ENCODE assay signal across 8 mouse cellular contexts in genomic region chr19:42744162-42744586, GRCm38 (mm10). TPM values are rescaled to one million over a fixed set of nuclear protein-coding genes. Genes with fewer than 3 reads are reported as not detected.
DNase-seq lines count a peak whose midpoint lies in the region; ATAC-seq lines count a peak whose summit lies in the region.

No protein-coding gene starts in this region.

- no peak overlapping the region for H3K4me3 ChIP-seq in intestine, embryonic 16.5 days (ENCODE audit: low read length)

- no peaks in the 10 kb centered on the region for H3K36me3 ChIP-seq in intestine, embryonic 16.5 days (ENCODE audit: control insufficient read depth, insufficient read depth, low read length)

- H3K27ac ChIP-seq in intestine, embryonic 16.5 days (ENCODE audit: low read length) = peak overlapping the region; percentile 16; the same call in 1 of the 2 replicates

- intact Hi-C loops in gastrocnemius, postnatal 14 days (cut with DNase I; ENCODE audit: low total_unique reads) = no loop called here
- intact Hi-C loops in left cerebral cortex, postnatal 4 days (cut with DNase I) = loop anchor here (5.0 kb wide), 1 partner anchor 152 kb away; no protein-coding TSS in a partner anchor

- no peak overlapping the region for H3K9ac ChIP-seq in intestine, embryonic 16.5 days (ENCODE audit: low read depth, low read length)

- H3K4me1 ChIP-seq in intestine, embryonic 16.5 days (ENCODE audit: control insufficient read depth, insufficient read depth, low read length) = peaks cover 28% of the 10 kb centered on the region

- H3K9me3 ChIP-seq in intestine, embryonic 16.5 days (ENCODE audit: control insufficient read depth, low read length) = no peaks in the 10 kb centered on the region

- H3K27me3 ChIP-seq in intestine, embryonic 16.5 days (replicated peaks; ENCODE audit: control insufficient read depth, insufficient read depth, low read length) = no peaks in the 10 kb centered on the region

- WGBS in intestine, embryonic 16.5 days = 15% methylated on average over 4 of the region's 4 CpGs

- H3K4me2 ChIP-seq in intestine, embryonic 16.5 days (ENCODE audit: low read depth, low read length) = no peak overlapping the region

- ATAC-seq in intestine, embryonic 16.5 days = peak; percentile 57
- ATAC-seq in megakaryocyte-erythroid progenitor cell, adult 5-6 weeks (replicated peaks; ENCODE audit: low FRiP score, low TSS enrichment, poor library complexity, severe bottlenecking) = peak; percentile 85

- peak; percentile 36 for DNase-seq in thymus, postnatal 0 days (ENCODE audit: low spot score)
- DNase-seq in thymus, adult 18-20 months = no peak
- peak; percentile 75 for DNase-seq in embryo, embryonic 10.5 days (ENCODE audit: low spot score)
- peak; percentile 65 for DNase-seq in gastrocnemius, postnatal 14 days
- DNase-seq in left cerebral cortex, postnatal 4 days = peak; percentile 66
- DNase-seq in spleen, postnatal 36 days (ENCODE audit: low spot score in 2 of 2) = peak; percentile 14 to 16

RNA-seq across cellular contexts. Expression of gene Pyroxd2, which starts 8.4 kb away (rescaled TPM):
- polyA plus RNA-seq in thymus, postnatal 0 days (2015; fragmentation: Nextera tagmentation; extraction: Ambion mirVana) = 0.69 and 0.89 TPM in 2 replicates
- 1 to 10 TPM; 1.7 to 2.0 TPM for total RNA-seq in gastrocnemius, postnatal 14 days (2021)
- polyA plus RNA-seq in intestine, embryonic 16.5 days (2015; fragmentation: Nextera tagmentation; extraction: Ambion mirVana) = 11.0 and 14.0 TPM in 2 replicates
- 1 to 10 TPM; 1.8 to 2.1 TPM for total RNA-seq in left cerebral cortex, postnatal 4 days (2021)
- total RNA-seq in megakaryocyte-erythroid progenitor cell, adult 5-6 weeks (2014; fragmentation: Nextera tagmentation) = 1.3 and 3.4 TPM in 2 replicates
- 0.42 and 0.76 TPM in 2 replicates for total RNA-seq in megakaryocyte-erythroid progenitor cell, adult 5-6 weeks (2017)

RNA-seq across cellular contexts. Expression of gene Hps1, which starts 35.6 kb away (rescaled TPM):
- 16.0 and 16.5 TPM in 2 replicates for polyA plus RNA-seq in thymus, postnatal 0 days (2015; fragmentation: Nextera tagmentation; extraction: Ambion mirVana)
- 1 to 10 TPM; 1.3 to 1.4 TPM for total RNA-seq in gastrocnemius, postnatal 14 days (2021)
- polyA plus RNA-seq in intestine, embryonic 16.5 days (2015; fragmentation: Nextera tagmentation; extraction: Ambion mirVana) = 18.6 and 20.3 TPM in 2 replicates
- total RNA-seq in left cerebral cortex, postnatal 4 days (2021) = 10 to 100 TPM; 14.0 to 15.9 TPM
- total RNA-seq in megakaryocyte-erythroid progenitor cell, adult 5-6 weeks (2014; fragmentation: Nextera tagmentation) = 29.2 and 29.7 TPM in 2 replicates
- 18.7 and 21.6 TPM in 2 replicates for total RNA-seq in megakaryocyte-erythroid progenitor cell, adult 5-6 weeks (2017)

Comparison
In these comparisons a context has a peak if more than half of its experiments do, and no peak if none do; other contexts are left out.
1. DNase-seq: peak in thymus, postnatal 0 days (single experiment), embryo, embryonic 10.5 days (single experiment), gastrocnemius, postnatal 14 days (single experiment), left cerebral cortex, postnatal 4 days (single experiment) and spleen, postnatal 36 days (2 of 2); none in thymus, adult 18-20 months (0 of 2).
2. RNA of gene Hps1, which starts 35.6 kb away (total RNA-seq): 18.7 to 29.7 TPM in megakaryocyte-erythroid progenitor cell, adult 5-6 weeks and 14.0 to 15.9 TPM in left cerebral cortex, postnatal 4 days; 1.3 to 1.4 TPM in gastrocnemius, postnatal 14 days; every median in the first group is over 4 times any median in the second.